Mouse (Mus musculus): ENCODE measurements around the gene Krt4. TPM values are rescaled to one million over a fixed set of nuclear protein-coding genes. Genes with fewer than 3 reads are reported as not detected.

Gene Krt4
- total RNA-seq (2021) = under 1 TPM in 1 of 2 experiments, not detected in 1; 0.18 TPM
- long read RNA-seq, experiment 1, partial matches to known transcripts = 1 of 1 reads
- long read RNA-seq, experiment 1, other reads (novel, unspliced or antisense) = 0 of 1 reads
- long read RNA-seq, experiment 2 = 0 reads

DNA sequence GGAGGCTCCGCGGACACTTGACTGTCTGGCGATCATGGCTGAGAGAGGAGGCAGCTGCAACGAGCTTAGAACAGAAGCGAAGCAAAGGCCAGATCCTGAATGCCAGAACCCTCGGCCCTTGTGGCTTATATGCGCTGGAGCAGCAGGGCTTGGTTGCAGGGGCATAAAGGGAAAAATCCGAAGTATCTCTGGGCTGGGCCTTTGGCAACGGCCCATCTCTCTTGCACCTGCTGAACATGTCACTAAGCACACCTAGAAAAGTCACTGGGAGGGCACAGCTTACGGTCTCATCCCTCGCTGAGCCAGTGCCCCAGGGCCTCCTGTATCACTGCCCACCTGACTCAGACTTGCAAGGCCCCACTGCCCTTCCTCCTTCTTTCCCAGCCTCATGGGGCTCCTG lies at the start of gene Krt4:
TSS of gene Krt4 (minus strand) at position 101 of the 400 bp plus-strand sequence.
- no peak for DNase-seq

DNA sequence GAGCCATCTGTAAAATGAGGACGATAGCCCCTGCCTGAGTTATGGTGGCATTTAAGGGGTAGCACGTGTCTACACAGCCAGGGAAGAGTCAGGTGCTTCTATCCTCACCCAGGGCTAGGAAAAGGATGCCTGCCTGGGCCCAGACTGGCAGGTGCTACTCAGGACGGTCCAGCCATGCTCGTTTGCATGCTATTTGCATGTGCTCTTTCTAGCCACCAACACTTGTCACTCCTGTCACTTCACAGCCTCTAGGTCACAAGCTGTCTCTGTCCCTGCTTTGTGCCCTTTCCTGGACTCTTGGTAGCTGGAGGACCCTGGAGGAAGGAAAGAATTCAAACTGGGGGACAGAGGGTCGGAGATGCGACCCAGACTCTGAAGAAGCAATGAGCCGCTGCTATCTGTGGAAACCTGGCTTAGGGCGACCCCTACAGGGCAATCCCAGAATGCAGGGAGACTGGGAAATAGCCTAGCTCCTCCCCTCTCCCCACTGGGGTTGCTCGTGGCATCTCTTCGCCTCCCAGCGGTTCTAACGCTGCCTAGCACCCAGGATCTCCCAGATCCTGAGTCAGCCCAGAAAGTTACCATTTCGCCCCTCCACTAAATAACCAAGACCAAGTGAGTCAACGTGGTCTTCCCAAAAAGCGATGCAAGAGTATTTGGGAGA lies 49.0 kb upstream of the Krt4 start:
- peak; percentile 98 for DNase-seq

DNA sequence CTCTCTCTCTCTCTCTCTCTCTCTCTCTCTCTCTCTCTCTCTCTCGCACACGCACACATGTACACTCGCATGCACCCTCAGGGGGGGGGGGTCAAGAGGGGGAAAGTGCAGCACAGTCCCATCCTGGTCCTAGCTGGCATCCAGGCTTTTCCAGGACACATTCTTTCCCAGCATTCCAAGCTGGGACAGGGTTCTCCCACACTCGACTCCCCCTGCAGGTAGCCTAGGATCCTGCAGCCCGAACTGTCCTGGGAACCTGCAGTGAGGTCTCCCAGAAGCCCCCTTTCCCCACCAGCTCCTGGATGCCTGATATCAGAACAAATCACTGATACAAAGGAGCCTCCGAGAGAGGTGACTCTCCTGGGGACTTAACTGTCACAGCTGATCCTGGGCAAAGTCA lies 46.0 kb upstream of the Krt4 start:
- DNase-seq = peak; percentile 80

- no peak for DNase-seq
These were observed 42.3 kb upstream of the Krt4 start for GRCm38 (mm10) chr15:101966808-101967207.

DNA sequence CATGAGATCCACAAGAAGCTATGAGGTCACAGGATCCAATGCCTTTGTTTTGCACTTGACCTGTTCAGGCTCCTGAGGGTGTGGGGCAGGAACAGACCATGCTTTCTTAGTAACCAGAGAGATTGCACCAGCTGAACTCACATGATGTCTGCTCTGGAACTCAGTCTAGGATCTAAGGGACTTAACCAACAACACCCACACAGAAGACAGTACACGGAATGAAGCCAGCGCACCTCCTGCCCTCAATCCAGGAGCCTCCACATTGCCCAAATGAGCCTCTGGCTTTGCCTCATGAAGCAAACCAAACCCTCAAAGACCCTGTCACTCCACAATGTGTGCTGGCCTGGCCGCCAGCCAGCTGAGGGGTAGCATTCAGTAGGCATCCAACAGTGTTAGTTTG lies 34.4 kb upstream of the Krt4 start:
- no peak for DNase-seq

DNA sequence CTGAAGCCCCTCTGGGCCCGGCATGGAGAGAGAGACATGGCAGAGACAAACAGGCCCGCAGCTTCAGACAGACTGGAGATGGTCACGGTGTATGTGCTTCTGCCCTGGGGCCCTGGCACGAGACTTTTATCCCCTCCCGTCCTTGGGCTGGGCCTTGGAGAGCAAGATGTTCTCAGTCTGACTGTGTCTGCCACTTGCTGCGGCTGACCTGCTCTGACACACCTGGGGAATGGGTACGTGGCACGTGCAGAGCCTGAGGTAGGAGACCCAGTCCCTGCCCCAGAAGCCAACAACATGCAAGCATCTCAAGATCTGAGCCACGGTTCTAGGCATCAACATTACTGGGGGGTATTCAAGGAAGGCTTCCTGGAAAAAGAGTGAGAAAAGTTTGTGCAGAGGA lies 29.7 kb upstream of the Krt4 start, which contains the start of gene Krt78:
TSS of gene Krt78 (minus strand) at position 101 of the 400 bp plus-strand sequence.
- no peak for DNase-seq

DNA sequence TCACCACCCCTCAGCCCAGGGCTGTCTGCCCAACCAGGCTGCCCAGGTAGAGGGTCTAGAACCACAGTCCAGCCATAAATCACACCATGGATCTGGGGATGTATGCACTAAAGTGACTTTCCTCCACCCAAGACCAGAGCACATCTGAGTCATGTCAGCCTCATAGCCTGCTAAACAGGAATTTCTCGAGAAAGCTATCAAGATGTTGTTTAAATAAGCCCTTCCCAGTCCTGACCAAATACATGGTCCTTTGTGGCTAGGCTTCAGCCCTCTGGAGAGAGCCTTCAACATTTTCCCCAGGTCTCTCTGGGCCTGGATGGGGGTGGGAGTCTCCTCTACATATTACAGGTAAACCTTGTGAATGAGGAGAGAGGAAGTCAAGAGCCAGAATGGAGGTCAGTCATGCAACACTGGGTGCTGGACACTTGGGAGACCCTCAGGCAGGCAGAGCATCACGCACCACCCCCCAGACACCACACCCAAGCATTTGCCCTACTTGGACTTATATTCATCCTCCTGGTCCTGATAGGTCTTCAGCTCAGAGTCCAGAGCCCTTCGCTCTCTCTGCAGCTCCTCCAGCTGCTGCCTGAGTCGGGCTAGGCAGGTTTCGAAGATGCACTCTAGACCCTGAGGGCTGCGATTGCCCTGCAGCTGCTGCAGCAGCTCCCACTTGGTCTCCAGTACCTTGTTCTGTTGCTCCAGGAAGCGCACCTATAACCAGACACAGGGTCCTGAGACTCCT lies 28.4 kb upstream of the Krt4 start:
- DNase-seq = no peak

- DNase-seq = no peak
These were observed 20.9 kb upstream of the Krt4 start for GRCm38 (mm10) chr15:101945430-101945829.

DNA sequence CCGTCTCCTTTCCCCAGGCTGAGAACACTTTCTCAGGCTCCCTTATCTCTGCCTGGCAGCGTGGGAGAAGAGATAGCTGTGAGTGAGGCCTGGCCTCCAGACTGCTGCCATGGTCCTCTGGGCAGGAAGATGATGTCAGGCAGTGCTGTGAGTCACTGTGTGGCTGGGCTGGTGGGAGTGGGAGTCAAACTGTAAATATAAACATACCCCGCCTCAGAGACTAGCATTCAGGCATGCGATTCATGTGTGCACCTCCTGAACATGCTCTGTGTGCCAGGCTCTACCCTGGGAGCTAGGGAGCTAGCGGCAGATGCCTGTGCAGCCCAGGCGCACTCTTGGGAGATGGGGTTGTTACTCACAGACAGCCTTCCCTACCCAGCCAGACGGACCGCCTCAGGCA lies 17.4 kb upstream of the Krt4 start:
- DNase-seq = peak; percentile 45

DNA sequence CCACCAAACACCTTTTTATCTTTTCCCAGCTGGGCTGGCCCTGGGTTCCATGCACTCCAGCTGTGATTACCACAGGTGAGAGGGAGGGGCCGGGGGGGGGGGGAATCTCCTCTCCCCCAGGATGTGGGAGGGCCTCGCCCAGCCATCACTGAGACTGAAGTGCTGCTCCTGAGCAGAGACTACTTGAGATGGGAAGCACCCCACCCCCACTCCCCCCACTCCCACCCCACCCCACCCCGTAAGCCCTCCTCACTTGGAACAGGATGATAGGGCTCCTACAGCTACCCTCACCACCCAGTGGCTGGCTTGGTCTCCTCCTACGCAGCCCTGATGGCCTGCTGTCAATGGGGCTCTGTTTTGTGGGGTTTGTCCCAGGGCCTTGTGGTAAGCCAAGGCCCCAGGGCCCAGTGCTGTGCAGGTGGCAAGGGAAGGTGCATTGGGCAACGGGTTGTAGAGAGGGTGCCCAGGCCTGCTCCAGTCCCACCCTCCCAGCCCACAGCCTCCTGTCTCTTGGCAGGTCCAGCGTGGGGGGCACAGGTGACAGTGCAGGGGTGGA lies 15.8 kb upstream of the Krt4 start, which contains the start of gene Krt79:
TSS of gene Krt79 (minus strand) at position 51 of the 556 bp plus-strand sequence.
- DNase-seq = no peak

- DNase-seq = peak; percentile 39
These were observed 14.2 kb upstream of the Krt4 start for GRCm38 (mm10) chr15:101938600-101939308.

DNA sequence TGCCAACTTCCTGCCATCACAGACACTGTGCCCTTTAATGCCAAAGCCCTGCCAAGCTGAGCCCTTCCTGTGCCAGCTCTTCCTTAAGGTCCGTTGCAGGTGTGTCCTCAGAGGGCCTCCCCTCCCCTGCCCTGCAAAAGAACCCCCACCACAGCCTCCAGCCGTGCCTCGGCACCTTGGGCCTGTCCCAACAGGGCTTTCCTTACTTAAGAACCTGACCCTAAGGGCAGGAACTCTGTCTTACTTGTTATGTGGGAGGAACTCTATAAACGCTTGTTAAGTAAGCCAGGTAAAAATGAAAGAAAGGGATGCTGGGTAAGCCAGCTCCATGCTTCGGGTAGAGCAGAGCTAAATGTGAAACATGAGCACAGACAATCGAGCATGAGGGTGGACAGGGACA lies 8.5 kb upstream of the Krt4 start:
- DNase-seq = no peak

DNA sequence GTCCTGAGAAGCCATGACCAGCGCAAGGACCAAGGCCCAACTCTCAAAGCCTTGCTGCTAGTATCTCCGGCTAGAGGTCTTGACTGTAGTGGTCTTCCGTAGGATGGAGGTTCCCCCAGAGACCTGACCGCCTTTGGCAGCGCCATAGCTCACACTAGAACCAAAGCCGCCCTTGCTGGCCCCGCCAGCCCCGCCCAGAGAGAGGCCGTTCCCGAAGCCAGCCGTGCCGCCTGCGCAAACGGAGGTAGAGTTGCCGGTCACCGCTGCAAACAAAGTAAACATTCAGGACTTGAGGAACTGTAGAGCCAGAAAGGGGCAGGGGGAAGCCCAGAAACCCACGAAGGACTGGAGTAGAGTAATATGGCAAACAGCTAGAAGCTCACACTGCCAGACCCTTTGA lies 5.1 kb upstream of the Krt4 start:
- DNase-seq = peak; percentile 65

DNA sequence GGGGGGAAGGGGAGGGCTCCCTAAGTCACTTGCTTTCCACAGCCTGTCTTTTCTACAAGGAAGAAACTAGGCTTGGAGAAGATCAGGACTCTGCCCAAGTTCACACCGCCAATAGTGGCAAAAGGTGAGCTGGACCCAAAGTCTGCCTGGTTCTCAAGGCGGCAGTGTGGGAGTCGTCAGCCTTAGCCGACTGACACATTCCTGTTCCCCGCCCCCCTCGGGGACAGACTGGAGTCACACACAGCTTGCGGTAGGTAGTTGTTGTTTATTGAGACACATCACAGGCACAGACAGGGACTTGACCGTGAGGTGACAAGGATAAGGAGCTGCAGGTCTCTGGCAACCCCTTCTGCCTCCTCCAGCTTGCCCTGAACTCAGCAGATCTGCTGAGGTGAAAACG lies 4.6 kb upstream of the Krt4 start:
- peak; percentile 52 for DNase-seq

GRCm38 (mm10) chr15:101927340-101928080 lies 3.0 kb upstream of the Krt4 start:
- DNase-seq = peak; percentile 78

DNA sequence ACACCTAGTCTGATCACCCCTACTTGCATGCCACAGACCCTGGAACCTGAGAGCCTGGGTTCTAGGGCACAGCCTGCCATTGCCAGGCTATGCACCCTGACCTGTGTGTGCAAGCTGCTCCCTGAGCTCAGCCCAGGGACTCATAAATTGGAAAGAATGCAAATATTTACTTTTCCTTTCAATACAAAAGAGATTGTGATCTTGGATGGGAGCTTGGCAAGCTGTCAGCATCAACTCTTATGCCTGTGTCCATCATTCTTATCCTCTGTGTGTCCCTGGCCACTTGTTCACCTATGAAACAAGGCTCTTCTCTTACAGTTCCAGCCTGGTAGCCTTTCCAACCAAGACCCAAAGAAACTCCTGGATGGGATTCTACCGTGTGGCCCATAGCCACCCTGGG lies 506 bp upstream of the Krt4 start:
- no peak for DNase-seq

DNA sequence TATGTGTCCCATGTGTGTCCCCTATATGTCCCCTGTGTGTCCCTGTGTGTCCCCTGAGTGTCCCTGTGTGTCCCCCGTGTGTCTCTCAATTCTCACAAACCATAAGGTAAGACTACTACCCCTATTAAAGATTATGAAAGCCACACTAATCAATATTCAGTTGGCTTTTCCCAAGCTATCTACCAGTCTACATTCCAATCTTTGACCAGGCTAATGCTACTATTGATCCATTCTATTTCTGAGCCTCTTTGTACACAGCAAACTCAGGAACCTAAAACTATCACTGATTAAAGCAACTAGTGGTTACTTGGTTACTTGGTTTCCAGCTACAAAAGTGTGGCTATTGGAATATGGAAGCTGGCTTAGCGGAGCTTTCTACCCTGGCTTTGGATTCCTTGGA lies 2.2 kb downstream of the Krt4 start:
- DNase-seq = no peak

- DNase-seq = no peak
These were observed 8.5 kb downstream of the Krt4 start for GRCm38 (mm10) chr15:101916072-101916471.

- DNase-seq = no peak
These were observed 19.7 kb downstream of the Krt4 start for GRCm38 (mm10) chr15:101904849-101905248.

DNA sequence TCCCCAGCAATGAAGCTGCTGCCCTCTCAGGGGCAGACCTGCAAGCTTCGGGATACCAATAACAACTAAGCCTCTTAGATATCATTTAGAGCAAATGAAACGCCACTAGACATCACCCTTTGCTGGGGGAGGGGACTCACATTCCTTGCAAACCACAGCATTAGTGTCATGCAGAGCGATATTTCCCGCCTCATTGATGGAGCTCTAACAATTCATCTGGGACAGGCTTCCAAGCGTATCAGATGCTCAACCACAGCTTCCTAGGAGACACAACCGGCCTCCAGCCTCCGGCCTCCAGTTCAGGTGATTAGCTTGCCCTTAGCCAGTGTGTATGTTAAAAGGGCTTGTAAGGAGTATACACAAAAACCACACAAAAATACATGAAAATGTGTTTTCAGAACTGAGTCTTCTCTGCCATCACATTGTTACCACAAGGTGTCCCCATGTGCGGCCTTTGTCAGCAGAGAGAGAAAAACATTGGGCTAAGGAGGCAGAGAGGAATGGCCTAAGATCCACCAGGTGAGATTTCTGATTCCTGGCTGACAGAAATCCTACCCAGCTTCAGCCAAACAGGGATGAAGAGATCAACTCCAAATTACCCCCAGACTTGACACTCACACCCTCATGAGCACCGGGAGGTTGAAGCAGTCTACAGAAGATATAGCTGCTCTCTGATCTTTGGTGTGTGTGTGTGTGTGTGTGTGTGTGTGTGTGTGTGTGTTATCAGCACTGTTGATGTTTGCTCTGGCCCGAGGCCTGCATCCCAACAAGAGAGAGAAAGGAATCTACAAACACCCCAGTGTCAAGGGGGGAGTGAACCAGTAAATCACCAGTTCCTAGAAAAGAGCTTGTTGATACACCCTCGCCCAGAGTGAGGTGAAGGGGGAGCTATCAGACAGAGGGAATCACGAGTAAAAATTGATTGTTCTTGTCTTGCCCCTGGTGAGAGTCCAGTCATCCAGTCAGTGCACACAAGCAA lies 22.1 kb downstream of the Krt4 start:
- no peak for DNase-seq

GRCm38 (mm10) chr15:101895216-101895615 lies 29.3 kb downstream of the Krt4 start:
- DNase-seq = peak; percentile 16

Measured in adrenal gland, postnatal 10 days (tissue).